9 mouse cellular contexts compared by ENCODE assay signal in genomic region chr9:75515464-75516113, GRCm38 (mm10). TPM values are rescaled to one million over a fixed set of nuclear protein-coding genes. Genes with fewer than 3 reads are reported as not detected.
A peak's percentile ranks its signal among the peaks of the same experiment; 100 is the strongest.
DNase-seq lines count a peak whose midpoint lies in the region; ATAC-seq and TF ChIP-seq lines count a peak whose summit lies in the region.
"Had no signal": no experiment of that assay in that cellular context is flagged by ENCODE, and none has a peak within 500 bp of the region (broad histone marks: within the 10 kb centered on the region; RNA-seq: fewer than 3 reads in every experiment).

No protein-coding gene starts in this region.

- WGBS in embryonic facial prominence, embryonic 15.5 days = 59% methylated on average over 12 of the region's 12 CpGs
- 66% methylated on average over 12 of the region's 12 CpGs for WGBS in hindbrain, embryonic 15.5 days

- H3K4me3 ChIP-seq in gastrocnemius, adult 2 months = no peak overlapping the region
- H3K4me3 ChIP-seq in embryonic facial prominence, embryonic 15.5 days (replicated peaks) = no peak overlapping the region
- no peak overlapping the region for H3K4me3 ChIP-seq in hindbrain, embryonic 15.5 days
- H3K4me3 ChIP-seq: limb, embryonic 15.5 days had no signal

- no peak for DNase-seq in gastrocnemius, adult 2 months
- DNase-seq in gastrocnemius, postnatal 36 days = no peak
- DNase-seq in brain, adult 2 months (ENCODE audit: low read depth, low spot score) = peak; percentile 92
- peak; percentile 65 for DNase-seq in left cerebral cortex, adult 11 months (ENCODE audit: low spot score)
- peak; percentile 72 for DNase-seq in mesoderm, embryonic 11.5 days (ENCODE audit: low read depth, low spot score)
- DNase-seq in skeletal muscle tissue, adult 2 months (ENCODE audit: low read depth, low spot score) = peak; percentile 12

- TF ChIP-seq CTCF in gastrocnemius, adult 2 months (IDR thresholded peaks at IDR 0.05) = peak; percentile 83; the same call in 1 of the 2 replicates

- 0 out of 2 replicates have a peak, but pooled peaks have one; percentile 39 for ATAC-seq in embryonic facial prominence, embryonic 15.5 days (ENCODE audit: insufficient number of reproducible peaks, low FRiP score, low TSS enrichment, low read depth)
- ATAC-seq in hindbrain, embryonic 15.5 days (ENCODE audit: low FRiP score, low read depth) = peak; percentile 94

- no peak overlapping the region for H3K27ac ChIP-seq in gastrocnemius, adult 2 months
- H3K27ac ChIP-seq in embryonic facial prominence, embryonic 15.5 days (replicated peaks) = no peak overlapping the region
- H3K27ac ChIP-seq in hindbrain, embryonic 15.5 days (replicated peaks) = no peak overlapping the region
- H3K27ac ChIP-seq: limb, embryonic 15.5 days had no signal

- intact Hi-C loops in gastrocnemius, adult 2 months (cut with DNase I) = loop anchor here (2.0 kb wide), 1 partner anchor 155 kb away; no protein-coding TSS in a partner anchor
- intact Hi-C loops in gastrocnemius, postnatal 36 days (cut with DNase I) = no loop called here

- H3K27me3 ChIP-seq in embryonic facial prominence, embryonic 15.5 days = no peaks in the 10 kb centered on the region
- no peaks in the 10 kb centered on the region for H3K27me3 ChIP-seq in hindbrain, embryonic 15.5 days
- H3K27me3 ChIP-seq: limb, embryonic 15.5 days had no signal

- H3K36me3 ChIP-seq in embryonic facial prominence, embryonic 15.5 days = peaks cover 19% of the 10 kb centered on the region; the same call in 1 of the 2 replicates
- H3K36me3 ChIP-seq in hindbrain, embryonic 15.5 days = peaks cover 16% of the 10 kb centered on the region

- no peak overlapping the region for H3K4me2 ChIP-seq in embryonic facial prominence, embryonic 15.5 days (replicated peaks)
- H3K4me2 ChIP-seq in hindbrain, embryonic 15.5 days = no peak overlapping the region
- H3K4me2 ChIP-seq: limb, embryonic 15.5 days had no signal

- no peak overlapping the region for H3K9ac ChIP-seq in embryonic facial prominence, embryonic 15.5 days
- no peak overlapping the region for H3K9ac ChIP-seq in hindbrain, embryonic 15.5 days
- H3K9ac ChIP-seq: limb, embryonic 15.5 days had no signal

- no peaks in the 10 kb centered on the region for H3K9me3 ChIP-seq in embryonic facial prominence, embryonic 15.5 days (replicated peaks)
- H3K9me3 ChIP-seq in hindbrain, embryonic 15.5 days = no peaks in the 10 kb centered on the region
- H3K9me3 ChIP-seq: limb, embryonic 15.5 days had no signal

- H3K4me1 ChIP-seq in embryonic facial prominence, embryonic 15.5 days = no peaks in the 10 kb centered on the region
- H3K4me1 ChIP-seq in hindbrain, embryonic 15.5 days (replicated peaks) = no peaks in the 10 kb centered on the region
- H3K4me1 ChIP-seq: limb, embryonic 15.5 days had no signal

RNA-seq across cellular contexts. Expression of gene Tmod3, which starts 43.9 kb away (rescaled TPM):
- 10 to 100 TPM; 15.0 to 23.0 TPM for total RNA-seq in gastrocnemius, adult 2 months (2021)
- total RNA-seq in gastrocnemius, postnatal 36 days (2021) = 10 to 100 TPM; 16.2 to 22.0 TPM
- 131 and 144 TPM in 2 replicates for polyA plus RNA-seq in embryonic facial prominence, embryonic 15.5 days (2015; fragmentation: Nextera tagmentation; extraction: Ambion mirVana)
- 80.8 and 84.5 TPM in 2 replicates for polyA plus RNA-seq in hindbrain, embryonic 15.5 days (2015; fragmentation: Nextera tagmentation; extraction: Ambion mirVana)

Comparison
In these comparisons a context has a peak if more than half of its experiments do, and no peak if none do; other contexts are left out.
1. DNase-seq: peak in brain, adult 2 months (single experiment), left cerebral cortex, adult 11 months (single experiment), mesoderm, embryonic 11.5 days (single experiment) and skeletal muscle tissue, adult 2 months (single experiment); none in gastrocnemius, adult 2 months (single experiment) and gastrocnemius, postnatal 36 days (0 of 2).